Mouse (Mus musculus) layer of hippocampus, adult 9-10 months (tissue): ENCODE results near the gene Spn.
"Not testable (repeated sequence)": the region's sequence is repeated elsewhere in the genome, so short reads cannot be mapped to it uniquely, and the experiment has no call there.

Experiments used
- DNase-seq: peaks from one replicate; pipeline ENCODE4 v3.0.0; 2022; ENCODE audit warnings: low spot score

Gene Spn

GRCm38 (mm10) chr7:127137262-127138017, at the start of gene Spn:
Gene Spn, minus strand, starts transcription at chr7:127137823.
- no peak for DNase-seq

GRCm38 (mm10) chr7:127187351-127187750, 49.7 kb upstream of the Spn start:
- no peak for DNase-seq

GRCm38 (mm10) chr7:127185601-127186000, 48.0 kb upstream of the Spn start:
- no peak for DNase-seq

- DNase-seq, result no peak
These were observed 47.1 kb upstream of the Spn start for GRCm38 (mm10) chr7:127184720-127185119.

- no peak for DNase-seq
These were observed 46.2 kb upstream of the Spn start for GRCm38 (mm10) chr7:127183828-127184227.

GRCm38 (mm10) chr7:127183345-127183744, 45.7 kb upstream of the Spn start:
- no peak for DNase-seq

GRCm38 (mm10) chr7:127181724-127182123, 44.1 kb upstream of the Spn start:
- DNase-seq, result not testable (repeated sequence)

- DNase-seq, result no peak
These were observed 43.2 kb upstream of the Spn start for GRCm38 (mm10) chr7:127180783-127181182.

- no peak for DNase-seq
These were observed 39.3 kb upstream of the Spn start for GRCm38 (mm10) chr7:127176937-127177336.

- no peak for DNase-seq
These were observed 28.9 kb upstream of the Spn start for GRCm38 (mm10) chr7:127166501-127166900.

GRCm38 (mm10) chr7:127165607-127166493, 28.2 kb upstream of the Spn start:
- DNase-seq, result no peak

GRCm38 (mm10) chr7:127164002-127164401, 26.4 kb upstream of the Spn start:
- no peak for DNase-seq

- no peak for DNase-seq
These were observed 24.9 kb upstream of the Spn start for GRCm38 (mm10) chr7:127162546-127162945.

GRCm38 (mm10) chr7:127157548-127157947, 19.9 kb upstream of the Spn start:
- no peak for DNase-seq

GRCm38 (mm10) chr7:127153477-127153876, 15.9 kb upstream of the Spn start:
- DNase-seq, result no peak

- no peak for DNase-seq
These were observed 14.8 kb upstream of the Spn start for GRCm38 (mm10) chr7:127152464-127152863.

- DNase-seq, result no peak
These were observed 10.3 kb upstream of the Spn start for GRCm38 (mm10) chr7:127147901-127148300.

GRCm38 (mm10) chr7:127146267-127146603, 8.6 kb upstream of the Spn start:
- no peak for DNase-seq

GRCm38 (mm10) chr7:127145387-127146266, 8.0 kb upstream of the Spn start:
- DNase-seq, result no peak

GRCm38 (mm10) chr7:127144412-127144811, 6.8 kb upstream of the Spn start:
- no peak for DNase-seq

GRCm38 (mm10) chr7:127142666-127143065, 5.0 kb upstream of the Spn start:
- no peak for DNase-seq

- no peak for DNase-seq
These were observed 4.6 kb upstream of the Spn start for GRCm38 (mm10) chr7:127142214-127142613.
